8 mouse cellular contexts compared by ENCODE assay signal in the genomic region with DNA sequence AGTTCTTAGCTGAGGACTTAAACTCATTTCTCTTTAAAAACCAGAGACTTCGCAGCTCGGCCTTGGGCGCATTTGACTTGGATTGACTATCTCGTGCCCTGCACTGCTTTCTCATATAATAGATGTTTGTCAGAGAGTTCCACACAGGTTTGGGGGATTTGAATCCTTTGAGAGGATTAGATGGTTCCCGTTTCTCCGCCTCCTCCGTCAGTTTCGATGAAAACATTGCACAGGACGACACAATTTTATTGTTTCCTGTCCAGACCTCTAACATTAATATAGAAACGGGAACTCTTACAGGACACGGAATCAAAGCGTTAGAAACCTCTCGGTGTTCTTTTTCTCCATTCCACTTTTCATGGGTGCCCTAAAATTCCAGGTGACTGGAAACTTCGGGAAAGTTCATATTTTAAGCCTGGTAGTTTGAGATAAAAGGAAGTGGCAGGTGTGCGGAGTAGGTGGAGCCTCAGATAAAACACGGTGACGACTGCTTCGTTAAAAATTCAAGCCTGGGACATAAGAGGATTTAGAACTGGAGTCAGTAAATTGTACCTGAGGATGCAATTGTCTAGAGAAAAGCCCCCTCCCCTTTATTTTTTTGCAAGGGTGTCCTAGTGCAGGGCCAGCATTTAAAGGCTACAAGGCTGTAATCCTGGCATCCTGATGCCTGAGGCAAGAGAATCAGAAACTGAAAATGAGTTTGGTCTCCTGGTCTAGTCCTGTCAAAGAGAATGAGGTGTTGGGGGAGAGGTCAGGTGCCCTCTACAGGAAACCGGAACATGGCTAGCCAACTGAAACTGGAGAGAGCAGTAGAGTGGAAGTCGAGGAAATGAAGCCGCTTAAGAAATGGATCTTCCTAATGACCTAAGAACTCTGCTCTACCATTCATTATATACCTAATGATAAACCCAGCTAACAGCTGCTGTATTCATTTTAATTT. TPM values are rescaled to one million over a fixed set of nuclear protein-coding genes. Genes with fewer than 3 reads are reported as not detected.
A peak's percentile ranks its signal among the peaks of the same experiment; 100 is the strongest.
DNase-seq lines count a peak whose midpoint lies in the region; ATAC-seq and TF ChIP-seq lines count a peak whose summit lies in the region.

No protein-coding gene starts in this region.

- H3K4me2 ChIP-seq in heart, embryonic 11.5 days = peak overlapping the region; percentile 77
- peak overlapping the region; percentile 75 for H3K4me2 ChIP-seq in forebrain, embryonic 11.5 days (ENCODE audit: low read depth, low read length, severe bottlenecking)
- peak overlapping the region; percentile 86 for H3K4me2 ChIP-seq in limb, embryonic 12.5 days
- peak overlapping the region; percentile 83 for H3K4me2 ChIP-seq in midbrain, postnatal 0 days (ENCODE audit: low read depth, low read length, poor library complexity, severe bottlenecking)

- ATAC-seq in heart, embryonic 11.5 days (replicated peaks; ENCODE audit: insufficient number of reproducible peaks, low FRiP score, low TSS enrichment) = no peak
- peak; percentile 1; the same call in 1 of the 2 replicates for ATAC-seq in forebrain, embryonic 11.5 days (replicated peaks; ENCODE audit: low FRiP score)
- ATAC-seq in limb, embryonic 12.5 days (ENCODE audit: insufficient number of reproducible peaks, insufficient read depth, low FRiP score, low TSS enrichment, low read depth) = no peak
- ATAC-seq in midbrain, postnatal 0 days (ENCODE audit: low FRiP score) = no peak

- DNase-seq in heart, adult 8-10 months (ENCODE audit: low spot score) = no peak
- DNase-seq in Muller cell, postnatal 12 days (ENCODE audit: inconsistent ontology term) = peak; percentile 24
- DNase-seq in forebrain, embryonic 11.5 days (ENCODE audit: low spot score) = no peak
- DNase-seq in midbrain, postnatal 0 days (ENCODE audit: low spot score) = no peak
- no peak for DNase-seq in urinary bladder, postnatal 36 days (ENCODE audit: low spot score in 2 of 2)
- no peak for DNase-seq in frontal cortex, postnatal 14 days (ENCODE audit: low spot score in 2 of 2)

- H3K27me3 ChIP-seq in heart, embryonic 11.5 days (ENCODE audit: control insufficient read depth, insufficient read depth, low read length) = no peaks in the 10 kb centered on the region; the same call in 1 of the 2 replicates
- H3K27me3 ChIP-seq in forebrain, embryonic 11.5 days (ENCODE audit: control insufficient read depth, insufficient read depth, low read length) = no peaks in the 10 kb centered on the region
- H3K27me3 ChIP-seq in limb, embryonic 12.5 days = no peaks in the 10 kb centered on the region
- no peaks in the 10 kb centered on the region for H3K27me3 ChIP-seq in midbrain, postnatal 0 days (ENCODE audit: insufficient read depth, low read length)

- H3K9me3 ChIP-seq in heart, embryonic 11.5 days (replicated peaks; ENCODE audit: control insufficient read depth, low read length) = no peaks in the 10 kb centered on the region
- no peaks in the 10 kb centered on the region for H3K9me3 ChIP-seq in forebrain, embryonic 11.5 days (ENCODE audit: control insufficient read depth, low read length)
- no peaks in the 10 kb centered on the region for H3K9me3 ChIP-seq in limb, embryonic 12.5 days
- no peaks in the 10 kb centered on the region for H3K9me3 ChIP-seq in midbrain, postnatal 0 days (ENCODE audit: low read length)

- peaks cover 11% of the 10 kb centered on the region for H3K4me1 ChIP-seq in heart, embryonic 11.5 days (ENCODE audit: control insufficient read depth, insufficient read depth, low read length)
- H3K4me1 ChIP-seq in forebrain, embryonic 11.5 days (replicated peaks; ENCODE audit: control insufficient read depth, insufficient read depth, low read length) = no peaks in the 10 kb centered on the region
- peaks cover 5% of the 10 kb centered on the region; the same call in 1 of the 2 replicates for H3K4me1 ChIP-seq in limb, embryonic 12.5 days (replicated peaks)
- H3K4me1 ChIP-seq in midbrain, postnatal 0 days (ENCODE audit: insufficient read depth, low read length) = no peaks in the 10 kb centered on the region; the same call in 1 of the 2 replicates

- peak overlapping the region; percentile 95 for H3K9ac ChIP-seq in heart, embryonic 11.5 days (ENCODE audit: low read depth, low read length)
- H3K9ac ChIP-seq in forebrain, embryonic 11.5 days (ENCODE audit: low read length) = peak overlapping the region; percentile 98
- peak overlapping the region; percentile 92 for H3K9ac ChIP-seq in limb, embryonic 12.5 days (replicated peaks)
- peak overlapping the region; percentile 79 for H3K9ac ChIP-seq in midbrain, postnatal 0 days (replicated peaks; ENCODE audit: low read length, poor library complexity, severe bottlenecking)

- TF ChIP-seq CTCF in midbrain, postnatal 0 days (IDR thresholded peaks at IDR 0.05) = peak; percentile 42

- under 1% methylated on average over 21 of the region's 21 CpGs for WGBS in heart, embryonic 11.5 days (ENCODE audit: insufficient replicate concordance)
- under 1% methylated on average over 21 of the region's 21 CpGs for WGBS in forebrain, embryonic 11.5 days
- WGBS in limb, embryonic 12.5 days = under 1% methylated on average over 21 of the region's 21 CpGs
- WGBS in midbrain, postnatal 0 days = under 1% methylated on average over 21 of the region's 21 CpGs

- peaks cover 18% of the 10 kb centered on the region for H3K36me3 ChIP-seq in heart, embryonic 11.5 days (ENCODE audit: control insufficient read depth, insufficient read depth, low read length)
- H3K36me3 ChIP-seq in forebrain, embryonic 11.5 days (ENCODE audit: control insufficient read depth, insufficient read depth, low read length) = peaks cover 14% of the 10 kb centered on the region; the same call in 1 of the 2 replicates
- peaks cover 36% of the 10 kb centered on the region for H3K36me3 ChIP-seq in limb, embryonic 12.5 days
- H3K36me3 ChIP-seq in midbrain, postnatal 0 days (ENCODE audit: insufficient read depth, low read length) = peaks cover 24% of the 10 kb centered on the region

- H3K4me3 ChIP-seq in heart, embryonic 11.5 days (ENCODE audit: low read depth, low read length) = peak overlapping the region; percentile 89
- H3K4me3 ChIP-seq in forebrain, embryonic 11.5 days (ENCODE audit: low read depth, low read length) = peak overlapping the region; percentile 84
- H3K4me3 ChIP-seq in limb, embryonic 12.5 days (replicated peaks) = peak overlapping the region; percentile 75
- peak overlapping the region; percentile 95 for H3K4me3 ChIP-seq in midbrain, postnatal 0 days (ENCODE audit: low read depth, low read length)

- H3K27ac ChIP-seq in heart, embryonic 11.5 days (ENCODE audit: low read depth, low read length) = peak overlapping the region; percentile 81
- H3K27ac ChIP-seq in forebrain, embryonic 11.5 days (ENCODE audit: low read depth, low read length) = peak overlapping the region; percentile 71
- H3K27ac ChIP-seq in limb, embryonic 12.5 days = peak overlapping the region; percentile 94
- H3K27ac ChIP-seq in midbrain, postnatal 0 days (ENCODE audit: low read depth, low read length) = peak overlapping the region; percentile 84

RNA-seq across cellular contexts. Expression of a gene that starts 0.9 kb away (rescaled TPM):
- polyA plus RNA-seq in heart, embryonic 11.5 days (2014; fragmentation: Nextera tagmentation; extraction: Ambion mirVana) = 34.4 and 34.7 TPM in 2 replicates
- 1 to 10 TPM; 6.3 to 9.6 (median 7.5) TPM for total RNA-seq in heart, adult 8-10 months (2022)
- polyA plus RNA-seq in forebrain, embryonic 11.5 days (2014; fragmentation: Nextera tagmentation; extraction: Ambion mirVana) = 75.6 and 77.5 TPM in 2 replicates
- 75.9 and 77.1 TPM in 2 replicates for polyA plus RNA-seq in limb, embryonic 12.5 days (2016; fragmentation: Nextera tagmentation; extraction: Ambion mirVana)
- total RNA-seq in midbrain, postnatal 0 days (2014; rRNA removed) = 42.6 and 50.7 TPM in 2 replicates
- 17.9 and 18.4 TPM in 2 replicates for polyA plus RNA-seq in midbrain, postnatal 0 days (2015; fragmentation: Nextera tagmentation; extraction: Ambion mirVana)

RNA-seq across cellular contexts. Expression of a gene that starts 3.9 kb away (rescaled TPM):
- polyA plus RNA-seq in heart, embryonic 11.5 days (2014; fragmentation: Nextera tagmentation; extraction: Ambion mirVana) = 0.51 TPM in 1 of 2 replicates, not detected in the other
- total RNA-seq in heart, adult 8-10 months (2022) = under 1 TPM in 2 of 4 experiments, not detected in 2; 0.30 to 0.62 TPM
- 0.55 TPM in 1 of 2 replicates, not detected in the other for polyA plus RNA-seq in forebrain, embryonic 11.5 days (2014; fragmentation: Nextera tagmentation; extraction: Ambion mirVana)
- 1.6 and 1.7 TPM in 2 replicates for polyA plus RNA-seq in limb, embryonic 12.5 days (2016; fragmentation: Nextera tagmentation; extraction: Ambion mirVana)
- total RNA-seq in midbrain, postnatal 0 days (2014; rRNA removed) = not detected in 2 replicates
- polyA plus RNA-seq in midbrain, postnatal 0 days (2015; fragmentation: Nextera tagmentation; extraction: Ambion mirVana) = 0.14 and 0.15 TPM in 2 replicates

RNA-seq across cellular contexts. Expression of a gene that starts 19.9 kb away (rescaled TPM):
- polyA plus RNA-seq in heart, embryonic 11.5 days (2014; fragmentation: Nextera tagmentation; extraction: Ambion mirVana) = 13.4 and 14.7 TPM in 2 replicates
- 100 to 1,000 TPM; 139 to 181 (median 156) TPM for total RNA-seq in heart, adult 8-10 months (2022)
- 15.2 and 18.4 TPM in 2 replicates for polyA plus RNA-seq in forebrain, embryonic 11.5 days (2014; fragmentation: Nextera tagmentation; extraction: Ambion mirVana)
- polyA plus RNA-seq in limb, embryonic 12.5 days (2016; fragmentation: Nextera tagmentation; extraction: Ambion mirVana) = 25.4 and 25.8 TPM in 2 replicates
- 5.4 and 9.0 TPM in 2 replicates for total RNA-seq in midbrain, postnatal 0 days (2014; rRNA removed)
- polyA plus RNA-seq in midbrain, postnatal 0 days (2015; fragmentation: Nextera tagmentation; extraction: Ambion mirVana) = 10.4 and 12.3 TPM in 2 replicates

RNA-seq across cellular contexts. Expression of a gene that starts 20.8 kb away (rescaled TPM):
- 0.55 and 0.82 TPM in 2 replicates for polyA plus RNA-seq in heart, embryonic 11.5 days (2014; fragmentation: Nextera tagmentation; extraction: Ambion mirVana)
- 10 to 100 TPM in 1 of 4 experiments, 1 to 10 TPM in 3; 4.6 to 10.8 (median 7.5) TPM for total RNA-seq in heart, adult 8-10 months (2022)
- 1.4 and 2.0 TPM in 2 replicates for polyA plus RNA-seq in forebrain, embryonic 11.5 days (2014; fragmentation: Nextera tagmentation; extraction: Ambion mirVana)
- 0.51 and 0.56 TPM in 2 replicates for polyA plus RNA-seq in limb, embryonic 12.5 days (2016; fragmentation: Nextera tagmentation; extraction: Ambion mirVana)
- total RNA-seq in midbrain, postnatal 0 days (2014; rRNA removed) = 1.2 and 2.4 TPM in 2 replicates
- 1.0 and 1.3 TPM in 2 replicates for polyA plus RNA-seq in midbrain, postnatal 0 days (2015; fragmentation: Nextera tagmentation; extraction: Ambion mirVana)

RNA-seq across cellular contexts. Expression of a gene that starts 50.5 kb away (rescaled TPM):
- not detected in 2 replicates for polyA plus RNA-seq in heart, embryonic 11.5 days (2014; fragmentation: Nextera tagmentation; extraction: Ambion mirVana)
- total RNA-seq in heart, adult 8-10 months (2022) = not detected
- not detected in 2 replicates for polyA plus RNA-seq in forebrain, embryonic 11.5 days (2014; fragmentation: Nextera tagmentation; extraction: Ambion mirVana)
- not detected in 2 replicates for polyA plus RNA-seq in limb, embryonic 12.5 days (2016; fragmentation: Nextera tagmentation; extraction: Ambion mirVana)
- total RNA-seq in midbrain, postnatal 0 days (2014; rRNA removed) = not detected in 2 replicates
- polyA plus RNA-seq in midbrain, postnatal 0 days (2015; fragmentation: Nextera tagmentation; extraction: Ambion mirVana) = not detected in 2 replicates
